Mouse (Mus musculus): ENCODE measurements around the gene Wdr48.

DNA sequence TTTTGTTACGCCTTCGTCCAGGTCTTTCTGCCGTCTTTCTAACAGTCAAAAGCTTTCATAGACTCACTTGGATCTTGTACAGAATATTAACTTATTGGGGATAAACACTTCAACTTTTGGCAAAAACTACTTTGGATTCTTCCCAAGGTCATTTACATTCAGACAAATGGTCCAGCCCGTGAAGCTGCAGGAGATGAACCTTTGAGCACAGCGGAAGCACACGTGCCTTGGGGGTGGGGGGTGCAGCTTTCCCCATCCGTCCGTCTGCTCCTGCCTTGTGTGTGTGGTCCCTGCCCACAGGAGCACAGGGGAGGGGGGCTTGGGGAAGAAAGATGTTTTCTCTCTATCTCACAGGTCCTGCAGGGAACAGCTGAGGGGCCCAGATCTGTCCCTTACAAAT is 31.1 kb downstream of the Wdr48 start:
- TF ChIP-seq CTCF (IDR thresholded peaks at IDR 0.05; ENCODE audit: control insufficient read depth, insufficient read depth, insufficient read length) (no peak), FOSL1 (IDR thresholded peaks at IDR 0.05; ENCODE audit: insufficient read depth, low read length, poor library complexity, severe bottlenecking) (no peak), MYOG (IDR thresholded peaks at IDR 0.05; ENCODE audit: control insufficient read depth, extremely low read depth, insufficient read length) (no peak), CEBPB (IDR thresholded peaks at IDR 0.05; ENCODE audit: low read depth) (no peak), MAX (IDR thresholded peaks at IDR 0.05) (no peak)

All from C2C12 (cell line).